Mouse (Mus musculus): ENCODE results near the gene Abca14.

Gene Abca14

DNA sequence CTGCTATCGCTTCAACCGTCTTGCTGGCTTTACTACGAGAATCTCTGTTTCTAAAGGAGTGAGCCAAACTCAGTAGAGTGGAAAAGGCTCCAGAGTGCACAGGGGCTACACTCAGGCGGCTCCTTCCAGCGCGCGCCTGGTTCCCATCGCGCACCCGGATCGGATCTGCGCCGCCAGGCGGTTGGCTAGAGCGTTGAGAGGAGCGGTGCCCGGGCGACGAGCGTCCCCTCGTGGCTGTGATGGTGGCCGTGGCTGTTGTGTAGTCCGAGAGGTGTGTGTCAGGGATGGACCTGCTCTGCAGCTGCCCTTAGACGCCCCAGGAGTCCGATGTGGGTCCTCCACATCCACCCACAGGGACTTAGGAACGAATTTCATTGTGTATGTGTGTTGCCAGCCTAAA is at the start of gene Abca14:
Gene Abca14, plus strand, starts transcription at position 173 of the 400 bp plus-strand sequence.
- peak; percentile 89 for DNase-seq (ENCODE audit: low spot score)

DNA sequence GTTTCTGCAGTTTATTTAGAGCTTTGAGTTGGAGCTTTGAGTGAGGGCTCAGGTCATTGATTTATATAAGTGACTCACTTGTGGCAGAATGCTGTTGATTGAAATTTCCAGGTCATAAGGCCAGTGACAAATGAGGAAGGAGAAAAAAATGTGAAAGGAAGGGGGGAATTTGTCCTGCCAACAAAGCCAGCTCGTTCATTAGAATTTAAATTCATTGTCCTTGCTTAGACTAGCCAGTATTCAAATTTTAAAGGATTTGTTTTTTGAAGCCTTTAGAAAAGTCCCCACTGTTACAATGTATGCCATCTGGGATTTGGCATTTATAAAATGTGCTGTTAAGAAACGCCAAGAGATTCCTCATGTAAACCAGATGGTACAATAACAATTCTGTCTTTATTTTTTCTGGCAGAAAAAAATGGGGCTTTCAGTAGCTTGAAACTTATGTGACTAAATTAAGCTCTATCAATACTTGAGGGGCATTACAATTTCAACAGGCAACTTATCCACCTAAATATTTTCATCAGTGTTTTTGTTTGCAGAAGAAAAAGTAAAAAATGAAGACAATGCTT is 46.8 kb upstream of the Abca14 start:
- DNase-seq (ENCODE audit: low spot score), result peak; percentile 37

DNA sequence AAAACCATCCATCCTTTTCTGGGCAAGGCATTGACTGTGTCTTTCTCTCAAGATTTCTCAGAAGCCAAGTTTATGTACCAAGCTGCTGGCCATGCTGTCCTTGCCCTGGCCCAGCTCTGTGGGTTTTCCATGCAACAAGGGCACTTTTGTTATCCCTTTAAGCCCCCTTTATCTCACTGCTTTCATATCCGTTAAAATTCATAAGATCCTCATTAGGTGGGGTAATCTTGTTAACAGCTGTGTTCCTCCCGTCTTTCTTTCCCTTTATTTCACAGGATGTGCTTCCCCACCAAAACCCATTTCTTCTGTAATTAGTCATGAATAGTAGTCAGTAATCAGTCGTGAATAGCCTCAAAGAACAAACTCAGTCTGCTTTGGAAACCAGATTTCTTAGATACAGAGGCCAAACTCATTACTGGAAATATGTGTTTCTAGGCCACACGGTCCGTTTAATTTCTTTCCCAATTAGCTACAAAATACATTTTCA is 46.1 kb upstream of the Abca14 start:
- peak; percentile 27 for DNase-seq (ENCODE audit: low spot score)

DNA sequence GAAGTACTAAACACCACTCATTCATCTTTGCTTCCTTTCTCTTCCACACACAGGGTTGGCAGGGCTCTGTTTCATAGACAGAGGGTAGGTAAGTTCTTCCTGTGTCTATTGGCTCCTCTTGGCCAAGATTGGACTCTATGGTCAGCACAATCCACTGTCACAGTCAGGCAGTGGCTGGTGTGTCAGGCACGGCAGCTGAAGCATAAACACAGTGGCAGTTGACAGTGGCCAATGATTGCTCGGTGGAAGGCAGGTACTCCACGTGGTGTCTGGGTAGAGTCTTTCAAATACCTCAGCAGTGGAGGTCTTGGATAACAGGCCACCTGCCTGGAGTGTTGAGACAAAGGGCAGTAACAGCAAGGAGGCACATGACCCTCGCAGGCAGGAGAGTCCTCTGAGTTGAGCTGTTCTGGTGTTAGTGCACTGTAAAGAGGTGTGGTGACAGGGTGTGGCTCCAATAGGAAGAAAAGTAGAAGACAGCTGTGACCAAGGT is 45.6 kb upstream of the Abca14 start:
- peak; percentile 7 for DNase-seq (ENCODE audit: low spot score)

GRCm38 (mm10) chr7:120163581-120164251 is 40.0 kb upstream of the Abca14 start:
- no peak for DNase-seq (ENCODE audit: low spot score)

GRCm38 (mm10) chr7:120172188-120172700 is 31.5 kb upstream of the Abca14 start:
- no peak for DNase-seq (ENCODE audit: low spot score)

DNA sequence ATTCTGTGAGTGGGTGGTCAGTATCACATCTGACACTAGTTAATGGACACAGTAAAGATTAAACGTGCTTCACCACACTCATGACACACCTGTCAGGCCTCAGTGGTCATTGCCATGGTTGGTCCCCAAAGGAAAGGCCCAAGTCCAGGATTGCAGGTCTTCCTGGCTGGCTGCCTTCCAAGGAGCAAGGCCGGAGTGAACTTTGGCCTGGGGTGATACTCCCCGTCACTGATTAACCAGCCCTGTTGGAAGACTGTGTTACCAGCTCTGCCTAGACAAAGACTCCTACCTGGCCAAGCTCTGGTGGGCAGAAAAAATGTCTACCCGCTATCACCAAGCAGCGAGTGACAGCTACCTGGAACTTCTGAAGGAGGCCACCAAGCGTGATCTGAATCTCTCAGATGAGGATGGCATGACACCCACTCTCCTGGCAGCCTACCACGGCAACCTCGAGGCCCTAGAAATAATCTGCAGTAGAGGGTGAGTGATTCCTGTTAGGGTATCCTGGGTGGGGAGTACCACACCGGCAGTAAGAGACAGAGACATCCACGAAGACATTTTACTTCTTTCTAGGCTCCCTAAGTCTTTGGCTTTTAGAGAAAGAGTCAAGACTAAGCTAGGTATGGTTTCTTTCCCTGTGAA is 30.0 kb upstream of the Abca14 start, which contains the start of gene Anks4b:
Gene Anks4b, plus strand, starts transcription at position 256 of the 642 bp plus-strand sequence.
- DNase-seq (ENCODE audit: low spot score), result no peak

DNA sequence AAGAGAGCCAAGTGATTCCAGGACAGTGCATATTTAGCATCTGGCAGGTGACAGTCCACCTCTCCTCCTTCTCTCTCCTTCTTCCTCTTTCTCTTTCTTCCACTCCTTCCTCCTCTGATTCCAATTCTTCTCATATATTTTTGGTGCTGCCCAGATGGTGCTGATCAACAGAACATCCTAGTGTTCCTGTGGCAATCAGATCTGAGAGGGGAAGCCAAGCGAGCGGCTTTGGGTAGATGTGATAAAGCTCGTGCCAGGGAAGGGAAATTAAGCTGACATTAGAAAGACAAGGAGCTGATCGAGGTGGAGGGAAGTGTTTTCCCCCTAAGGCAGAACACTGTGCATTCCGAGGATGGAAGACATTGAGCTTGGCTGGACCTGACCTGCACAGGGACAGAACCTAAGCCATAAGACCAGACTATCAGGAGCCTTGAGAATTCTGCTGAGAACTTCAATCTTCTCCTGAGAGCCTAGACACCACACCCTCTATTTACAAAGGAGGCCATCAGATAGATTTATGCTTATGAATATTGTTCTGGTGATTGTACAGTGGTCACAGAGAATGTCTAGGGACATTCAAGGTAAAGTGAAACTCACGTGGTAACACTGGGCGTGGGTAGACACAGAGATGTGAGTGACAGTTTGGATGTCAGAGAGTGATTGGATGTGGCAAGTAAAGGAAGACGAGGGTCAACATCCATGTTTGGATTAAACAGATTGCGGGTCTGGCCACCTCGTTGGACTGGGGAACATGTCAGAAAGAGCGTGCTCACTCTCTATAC is 28.8 kb upstream of the Abca14 start:
- DNase-seq (ENCODE audit: low spot score), result no peak

- no peak for DNase-seq (ENCODE audit: low spot score)
These were observed 26.1 kb upstream of the Abca14 start for GRCm38 (mm10) chr7:120177611-120178010.

DNA sequence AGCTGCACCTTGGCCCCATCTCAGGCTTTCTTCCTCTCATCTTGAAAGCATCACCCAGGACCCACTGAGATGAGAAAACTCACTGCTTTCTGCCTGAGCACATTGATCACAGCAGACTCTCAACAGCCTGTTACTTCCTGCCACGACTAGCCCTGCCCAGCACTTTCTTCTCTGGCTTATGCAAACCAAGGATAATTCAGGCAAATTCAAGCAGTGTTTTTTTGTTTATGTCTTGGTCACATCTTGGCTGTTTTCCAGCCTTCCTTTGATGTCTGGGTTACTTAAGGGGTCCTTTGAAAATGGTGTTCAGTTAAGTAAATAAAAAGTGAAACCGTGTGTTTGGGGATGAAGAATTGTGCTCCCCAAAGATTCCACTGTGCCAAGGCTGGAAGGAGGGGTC is 24.8 kb upstream of the Abca14 start:
- no peak for DNase-seq (ENCODE audit: low spot score)

DNA sequence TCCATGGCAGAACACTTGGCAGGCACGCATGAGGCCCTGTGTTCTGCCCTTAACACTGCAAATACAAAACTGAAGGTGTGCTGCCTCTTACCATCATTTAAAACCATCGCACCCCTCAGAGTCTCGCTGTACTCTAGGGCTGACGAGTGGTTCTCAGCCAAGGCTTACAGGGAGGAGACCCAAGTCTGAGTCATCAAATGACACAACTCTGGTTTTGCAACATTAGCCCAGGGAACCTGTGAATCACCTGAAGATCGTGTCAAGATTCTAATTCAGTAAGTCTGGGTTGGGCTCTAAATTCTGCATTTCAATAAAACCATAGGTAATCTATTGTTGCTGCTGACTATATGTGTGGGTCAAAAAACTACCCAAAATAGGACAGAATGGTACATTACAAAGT is 23.2 kb upstream of the Abca14 start:
- DNase-seq (ENCODE audit: low spot score), result no peak

DNA sequence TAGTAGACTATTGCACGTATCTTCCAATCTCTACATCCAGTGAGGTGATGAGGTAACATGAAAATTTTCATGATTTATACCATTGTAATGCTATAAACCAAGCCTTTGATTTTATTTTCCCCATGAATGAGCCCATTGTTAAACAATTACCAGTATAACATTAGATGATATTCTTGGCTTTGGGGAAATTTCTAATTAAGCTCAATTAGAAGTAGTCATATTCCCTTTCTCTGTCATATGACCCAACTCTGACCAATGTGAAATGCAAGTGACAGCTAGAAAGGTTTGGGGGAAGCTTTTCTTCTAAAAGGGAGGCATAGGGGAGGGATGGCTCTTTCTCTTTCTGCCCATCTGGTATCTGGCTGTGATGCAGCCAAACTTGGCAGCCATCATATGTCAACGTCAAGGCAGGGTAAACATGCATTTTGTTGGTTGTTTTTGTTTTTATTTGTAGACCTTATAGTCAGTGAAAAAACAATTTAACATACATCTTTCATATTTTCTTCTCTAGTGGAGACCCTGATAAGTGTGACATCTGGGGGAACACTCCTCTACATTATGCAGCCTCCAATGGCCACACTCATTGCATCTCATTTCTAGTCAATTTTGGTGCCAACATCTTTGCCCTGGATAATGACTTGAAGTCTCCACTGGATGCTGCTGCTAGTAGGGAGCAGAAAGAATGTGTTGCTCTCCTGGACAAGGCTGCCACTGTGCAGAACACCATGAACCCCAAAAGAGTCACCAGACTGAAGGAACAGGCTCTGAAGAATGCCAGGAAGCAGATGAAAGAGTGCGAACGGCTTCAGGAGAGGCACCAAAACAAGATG is 22.1 kb upstream of the Abca14 start:
- no peak for DNase-seq (ENCODE audit: low spot score)

DNA sequence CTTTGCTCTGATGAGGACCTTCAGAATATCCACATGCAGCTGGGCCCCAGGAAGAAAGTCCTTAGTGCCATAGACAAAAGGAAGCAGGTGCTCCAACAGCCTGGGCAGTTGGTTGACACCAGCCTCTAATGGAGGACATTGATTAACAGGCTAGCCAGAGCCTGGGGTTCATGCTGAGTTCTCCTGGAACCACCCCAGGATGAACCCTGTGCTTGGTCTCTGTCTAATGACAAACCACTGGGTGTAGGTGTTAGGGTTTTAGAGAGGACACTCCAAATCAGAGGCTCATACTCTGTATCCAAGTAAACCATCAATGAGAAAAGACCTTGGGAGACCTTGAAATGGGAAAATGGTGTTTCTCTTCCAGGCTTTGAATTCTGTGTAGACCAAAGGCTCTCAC is 20.9 kb upstream of the Abca14 start:
- DNase-seq (ENCODE audit: low spot score), result no peak

- no peak for DNase-seq (ENCODE audit: low spot score)
These were observed 14.8 kb upstream of the Abca14 start for GRCm38 (mm10) chr7:120188946-120189345.

DNA sequence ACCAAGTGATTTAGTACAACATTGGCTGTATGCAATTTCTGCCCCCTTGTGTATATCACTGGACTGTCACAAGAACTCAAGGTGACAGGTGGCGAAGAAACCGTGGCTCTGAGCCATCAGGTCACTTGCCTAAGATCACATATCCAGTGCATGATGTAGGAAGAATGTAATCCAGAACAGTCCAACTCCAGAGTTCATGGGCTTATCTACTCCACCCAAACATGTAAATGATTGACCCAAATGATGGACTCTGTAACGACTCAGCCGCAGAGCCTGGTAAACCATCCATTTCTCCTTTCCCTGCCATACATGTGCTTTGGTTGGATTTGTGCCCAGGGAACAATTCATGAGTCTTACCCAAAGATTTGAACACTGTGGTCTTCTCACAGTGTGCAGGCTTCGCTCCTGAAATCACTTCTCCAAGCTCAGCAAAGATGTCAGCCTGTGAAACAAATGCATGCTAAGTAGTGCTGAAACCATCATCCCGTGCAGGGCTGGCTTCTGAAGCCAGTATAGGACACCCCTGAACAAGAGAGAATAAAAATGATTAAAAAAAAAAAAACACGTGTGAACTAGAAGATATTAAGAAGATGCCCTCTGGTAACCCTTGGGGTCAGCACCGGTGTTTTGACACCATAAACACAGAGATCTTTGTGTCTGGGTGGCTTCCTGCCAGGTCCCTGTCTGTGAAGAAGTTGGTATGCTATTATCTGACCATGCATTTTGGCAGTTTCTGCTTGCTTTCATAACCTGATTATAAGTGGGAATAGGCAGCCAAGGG is 14.2 kb upstream of the Abca14 start:
- no peak for DNase-seq (ENCODE audit: low spot score)

- no peak for DNase-seq (ENCODE audit: low spot score)
These were observed 13.6 kb upstream of the Abca14 start for GRCm38 (mm10) chr7:120190150-120190665.

- no peak for DNase-seq (ENCODE audit: low spot score)
These were observed 11.6 kb upstream of the Abca14 start for GRCm38 (mm10) chr7:120192207-120192606.

GRCm38 (mm10) chr7:120192816-120193215 is 10.9 kb upstream of the Abca14 start:
- no peak for DNase-seq (ENCODE audit: low spot score)

GRCm38 (mm10) chr7:120195207-120195606 is 8.6 kb upstream of the Abca14 start:
- DNase-seq (ENCODE audit: low spot score), result no peak

DNA sequence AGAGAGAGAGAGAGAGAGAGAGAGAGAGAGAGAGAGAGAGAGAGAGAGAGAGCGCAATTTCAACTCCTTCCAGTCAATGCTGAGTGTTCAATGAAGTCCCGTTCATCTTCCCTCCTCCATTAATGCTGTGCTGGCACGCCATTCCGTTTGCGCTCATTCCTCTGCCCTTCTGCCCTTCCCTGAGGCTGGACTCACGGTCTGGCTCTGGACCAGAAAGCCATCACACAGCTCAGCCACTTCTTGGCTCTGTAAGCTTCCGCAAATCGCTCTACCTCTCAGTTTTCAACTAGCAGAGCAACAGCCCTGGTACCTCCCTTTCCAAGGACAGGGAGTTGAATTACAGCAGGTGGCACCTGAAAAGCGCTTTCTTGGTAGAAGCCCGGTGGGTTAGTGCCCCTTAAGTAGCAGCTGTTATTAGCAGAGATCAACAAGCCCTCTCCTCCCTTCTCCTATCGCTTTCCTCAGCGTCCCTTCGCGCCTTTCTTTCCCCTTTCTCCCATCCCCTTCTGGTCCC is 2.5 kb upstream of the Abca14 start:
- DNase-seq (ENCODE audit: low spot score), result peak; percentile 30
